9 mouse cellular contexts compared by ENCODE assay signal in the genomic region with DNA sequence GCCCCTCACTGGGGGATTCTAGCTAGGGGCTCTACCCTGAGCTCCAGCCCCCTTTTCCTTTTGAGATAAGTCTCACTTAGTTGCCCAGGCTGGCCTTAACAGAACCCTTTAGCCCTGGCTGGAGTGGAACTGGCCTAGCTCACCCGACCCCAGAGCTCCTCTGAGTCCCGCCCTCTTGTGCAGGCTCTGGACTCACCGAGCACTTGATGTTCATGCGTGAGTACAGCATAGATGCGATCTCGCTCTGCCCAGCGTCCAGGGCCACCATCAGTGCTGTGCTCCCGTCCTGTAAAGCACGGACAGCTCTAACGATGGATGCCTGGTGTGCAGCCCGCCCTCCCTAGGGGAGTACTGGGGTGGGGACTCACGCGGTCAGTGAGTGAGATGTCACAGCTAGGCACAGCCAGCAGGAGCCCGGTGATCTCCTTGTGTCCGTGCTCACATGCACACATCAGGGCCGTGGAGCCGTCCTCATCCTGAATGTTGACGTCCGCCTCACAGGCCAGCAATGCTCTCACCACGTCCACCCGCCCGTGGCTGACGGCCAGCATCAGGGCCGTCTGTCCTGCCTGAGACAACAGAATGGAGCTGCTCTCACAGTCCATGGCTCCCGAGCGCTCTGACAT. TPM values are rescaled to one million over a fixed set of nuclear protein-coding genes. Genes with fewer than 3 reads are reported as not detected.
DNase-seq lines count a peak whose midpoint lies in the region; ATAC-seq and TF ChIP-seq lines count a peak whose summit lies in the region.
"Had no signal": no experiment of that assay in that cellular context is flagged by ENCODE, and none has a peak within 500 bp of the region (broad histone marks: within the 10 kb centered on the region; RNA-seq: fewer than 3 reads in every experiment).

No protein-coding gene starts in this region.

- ATAC-seq in lung, postnatal 0 days, result peak; percentile 13
- ATAC-seq in embryonic facial prominence, embryonic 14.5 days (ENCODE audit: low read depth), result no peak
- ATAC-seq in heart, embryonic 12.5 days (ENCODE audit: insufficient number of reproducible peaks, low FRiP score), result peak; percentile 43
- no peak for ATAC-seq in liver, postnatal 0 days

- H3K4me1 ChIP-seq in lung, postnatal 0 days (ENCODE audit: insufficient read depth, low read depth, low read length), result peaks cover 9% of the 10 kb centered on the region; the same call in 1 of the 2 replicates
- H3K4me1 ChIP-seq in embryonic facial prominence, embryonic 14.5 days (ENCODE audit: control insufficient read depth, insufficient read depth, low read length), result peaks cover 13% of the 10 kb centered on the region
- H3K4me1 ChIP-seq in heart, embryonic 12.5 days (replicated peaks), result peaks cover 22% of the 10 kb centered on the region
- no peaks in the 10 kb centered on the region for H3K4me1 ChIP-seq in liver, postnatal 0 days (ENCODE audit: insufficient read depth)
- H3K4me1 ChIP-seq: liver, embryonic 15.5 days had no signal

- no peaks in the 10 kb centered on the region for H3K27me3 ChIP-seq in lung, postnatal 0 days (replicated peaks; ENCODE audit: insufficient read depth, low read length)
- H3K27me3 ChIP-seq in embryonic facial prominence, embryonic 14.5 days (replicated peaks; ENCODE audit: control insufficient read depth, insufficient read depth, low read length), result no peaks in the 10 kb centered on the region
- H3K27me3 ChIP-seq in heart, embryonic 12.5 days (replicated peaks), result no peaks in the 10 kb centered on the region
- no peaks in the 10 kb centered on the region for H3K27me3 ChIP-seq in liver, postnatal 0 days (ENCODE audit: insufficient read depth, low read length)
- H3K27me3 ChIP-seq: liver, embryonic 15.5 days had no signal

- H3K4me3 ChIP-seq in lung, postnatal 0 days (ENCODE audit: low read depth, low read length), result no peak overlapping the region
- no peak overlapping the region for H3K4me3 ChIP-seq in embryonic facial prominence, embryonic 14.5 days (ENCODE audit: low read depth, low read length)
- H3K4me3 ChIP-seq in heart, embryonic 12.5 days, result no peak overlapping the region
- no peak overlapping the region for H3K4me3 ChIP-seq in liver, postnatal 0 days (ENCODE audit: low read depth, low read length)
- H3K4me3 ChIP-seq: liver, embryonic 15.5 days had no signal

- no peaks in the 10 kb centered on the region for H3K9me3 ChIP-seq in lung, postnatal 0 days (ENCODE audit: low read length)
- H3K9me3 ChIP-seq in embryonic facial prominence, embryonic 14.5 days (ENCODE audit: control insufficient read depth, low read length), result no peaks in the 10 kb centered on the region
- no peaks in the 10 kb centered on the region for H3K9me3 ChIP-seq in heart, embryonic 12.5 days (replicated peaks)
- no peaks in the 10 kb centered on the region for H3K9me3 ChIP-seq in liver, postnatal 0 days (ENCODE audit: low read length)
- H3K9me3 ChIP-seq: liver, embryonic 15.5 days had no signal

- no peak for TF ChIP-seq EP300 in lung, postnatal 0 days (IDR thresholded peaks at IDR 0.05)
- TF ChIP-seq EP300 in liver, postnatal 0 days (IDR thresholded peaks at IDR 0.05; ENCODE audit: low read depth), result no peak

- no peak overlapping the region for H3K4me2 ChIP-seq in lung, postnatal 0 days (replicated peaks; ENCODE audit: low read depth, low read length)
- no peak overlapping the region for H3K4me2 ChIP-seq in embryonic facial prominence, embryonic 14.5 days (ENCODE audit: low read depth, low read length)
- no peak overlapping the region for H3K4me2 ChIP-seq in heart, embryonic 12.5 days
- no peak overlapping the region for H3K4me2 ChIP-seq in liver, postnatal 0 days (ENCODE audit: low read depth, low read length)
- H3K4me2 ChIP-seq: liver, embryonic 15.5 days had no signal

- TF ChIP-seq CTCF in lung, postnatal 0 days (IDR thresholded peaks at IDR 0.05), result no peak
- no peak for TF ChIP-seq CTCF in liver, postnatal 0 days (IDR thresholded peaks at IDR 0.05; ENCODE audit: low read depth)

- H3K27ac ChIP-seq in lung, postnatal 0 days (ENCODE audit: low read length), result peak overlapping the region; percentile 80
- H3K27ac ChIP-seq in embryonic facial prominence, embryonic 14.5 days (replicated peaks; ENCODE audit: low read depth, low read length), result peak overlapping the region; percentile 92
- peak overlapping the region; percentile 86 for H3K27ac ChIP-seq in heart, embryonic 12.5 days (ENCODE audit: poor library complexity, severe bottlenecking)
- H3K27ac ChIP-seq in liver, postnatal 0 days (ENCODE audit: low read depth), result no peak overlapping the region
- H3K27ac ChIP-seq: liver, embryonic 15.5 days had no signal

- peak; percentile 52 for DNase-seq in lung, postnatal 0 days (ENCODE audit: low spot score)
- no peak for DNase-seq in lung, adult 18-20 months
- DNase-seq in embryonic facial prominence, embryonic 14.5 days (ENCODE audit: low spot score), result no peak
- DNase-seq in liver, postnatal 0 days, result peak; percentile 12
- DNase-seq in left cerebral cortex, postnatal 36 days (ENCODE audit: low spot score in 2 of 2), result no peak
- DNase-seq in layer of hippocampus, adult 8-10 months (ENCODE audit: low spot score in 2 of 2), result no peak
- no peak for DNase-seq in frontal cortex, postnatal 14 days (ENCODE audit: low spot score in 2 of 2)

- intact Hi-C loops in left cerebral cortex, postnatal 36 days (cut with DNase I), result no loop called here

- no peak overlapping the region for H3K9ac ChIP-seq in lung, postnatal 0 days (replicated peaks; ENCODE audit: low read depth)
- 0 out of 2 replicates have a peak overlapping the region, but pooled peaks have one; percentile 1 for H3K9ac ChIP-seq in embryonic facial prominence, embryonic 14.5 days (ENCODE audit: low read depth, low read length)
- no peak overlapping the region for H3K9ac ChIP-seq in heart, embryonic 12.5 days
- H3K9ac ChIP-seq in liver, postnatal 0 days (replicated peaks), result no peak overlapping the region
- H3K9ac ChIP-seq: liver, embryonic 15.5 days had no signal

- WGBS in lung, postnatal 0 days, result 54% methylated on average over 26 of the region's 26 CpGs
- WGBS in embryonic facial prominence, embryonic 14.5 days, result 81% methylated on average over 26 of the region's 26 CpGs
- WGBS in heart, embryonic 12.5 days, result 49% methylated on average over 26 of the region's 26 CpGs
- WGBS in liver, postnatal 0 days (ENCODE audit: insufficient replicate concordance), result 90% methylated on average over 26 of the region's 26 CpGs

- peaks cover 38% of the 10 kb centered on the region for H3K36me3 ChIP-seq in lung, postnatal 0 days (ENCODE audit: insufficient read depth, low read length)
- peaks cover 54% of the 10 kb centered on the region for H3K36me3 ChIP-seq in embryonic facial prominence, embryonic 14.5 days (ENCODE audit: control insufficient read depth, insufficient read depth, low read length)
- peaks cover 76% of the 10 kb centered on the region for H3K36me3 ChIP-seq in heart, embryonic 12.5 days
- H3K36me3 ChIP-seq in liver, postnatal 0 days (replicated peaks; ENCODE audit: insufficient read depth, low read length), result peaks cover 3% of the 10 kb centered on the region

RNA-seq across cellular contexts. Expression of a gene that starts 9.6 kb away (rescaled TPM):
- polyA plus RNA-seq in lung, postnatal 0 days (2015; fragmentation: Nextera tagmentation; extraction: Ambion mirVana), result 13.4 and 15.7 TPM in 2 replicates
- 70.4 and 81.9 TPM in 2 replicates for polyA plus RNA-seq in embryonic facial prominence, embryonic 14.5 days (2014; fragmentation: Nextera tagmentation; extraction: Ambion mirVana)
- polyA plus RNA-seq in heart, embryonic 12.5 days (2016; fragmentation: Nextera tagmentation; extraction: Ambion mirVana), result 84.5 and 86.8 TPM in 2 replicates
- polyA plus RNA-seq in liver, postnatal 0 days (2015; fragmentation: Nextera tagmentation; extraction: Ambion mirVana), result 38.4 and 41.4 TPM in 2 replicates
- total RNA-seq in left cerebral cortex, postnatal 36 days (2021), result 1 to 10 TPM; 1.5 TPM
- 1 to 10 TPM in 2 of 4 experiments, under 1 TPM in 2; 0.45 to 4.3 (median 2.1) TPM for total RNA-seq in layer of hippocampus, adult 8-10 months (2022)

RNA-seq across cellular contexts. Expression of a gene that starts 28.9 kb away (rescaled TPM):
- polyA plus RNA-seq in lung, postnatal 0 days (2015; fragmentation: Nextera tagmentation; extraction: Ambion mirVana), result 23.3 and 24.0 TPM in 2 replicates
- 10.7 and 12.1 TPM in 2 replicates for polyA plus RNA-seq in embryonic facial prominence, embryonic 14.5 days (2014; fragmentation: Nextera tagmentation; extraction: Ambion mirVana)
- polyA plus RNA-seq in heart, embryonic 12.5 days (2016; fragmentation: Nextera tagmentation; extraction: Ambion mirVana), result 18.9 and 19.9 TPM in 2 replicates
- polyA plus RNA-seq in liver, postnatal 0 days (2015; fragmentation: Nextera tagmentation; extraction: Ambion mirVana), result 2.8 and 3.7 TPM in 2 replicates
- total RNA-seq in left cerebral cortex, postnatal 36 days (2021), result 1 to 10 TPM; 6.5 to 8.4 TPM
- total RNA-seq in layer of hippocampus, adult 8-10 months (2022), result 10 to 100 TPM in 2 of 4 experiments, 1 to 10 TPM in 2; 7.2 to 10.1 (median 9.3) TPM

RNA-seq across cellular contexts. Expression of a gene that starts 46.4 kb away (rescaled TPM):
- polyA plus RNA-seq in lung, postnatal 0 days (2015; fragmentation: Nextera tagmentation; extraction: Ambion mirVana), result 52.2 and 56.8 TPM in 2 replicates
- 13.9 and 14.1 TPM in 2 replicates for polyA plus RNA-seq in embryonic facial prominence, embryonic 14.5 days (2014; fragmentation: Nextera tagmentation; extraction: Ambion mirVana)
- polyA plus RNA-seq in heart, embryonic 12.5 days (2016; fragmentation: Nextera tagmentation; extraction: Ambion mirVana), result 26.0 and 30.8 TPM in 2 replicates
- polyA plus RNA-seq in liver, postnatal 0 days (2015; fragmentation: Nextera tagmentation; extraction: Ambion mirVana), result 13.2 and 13.3 TPM in 2 replicates
- 10 to 100 TPM; 16.1 to 21.0 TPM for total RNA-seq in left cerebral cortex, postnatal 36 days (2021)
- 10 to 100 TPM; 16.7 to 38.7 (median 26.4) TPM for total RNA-seq in layer of hippocampus, adult 8-10 months (2022)

Comparison
In these comparisons a context has a peak if more than half of its experiments do, and no peak if none do; other contexts are left out.
1. DNase-seq: peak in lung, postnatal 0 days (single experiment) and liver, postnatal 0 days (single experiment); none in lung, adult 18-20 months (0 of 2), embryonic facial prominence, embryonic 14.5 days (single experiment), left cerebral cortex, postnatal 36 days (0 of 2), layer of hippocampus, adult 8-10 months (0 of 2) and frontal cortex, postnatal 14 days (0 of 2).
2. ATAC-seq: peak in lung, postnatal 0 days (single experiment) and heart, embryonic 12.5 days (single experiment); none in embryonic facial prominence, embryonic 14.5 days (single experiment) and liver, postnatal 0 days (single experiment).